26 mouse cellular contexts compared by ENCODE assay signal in the genomic region with DNA sequence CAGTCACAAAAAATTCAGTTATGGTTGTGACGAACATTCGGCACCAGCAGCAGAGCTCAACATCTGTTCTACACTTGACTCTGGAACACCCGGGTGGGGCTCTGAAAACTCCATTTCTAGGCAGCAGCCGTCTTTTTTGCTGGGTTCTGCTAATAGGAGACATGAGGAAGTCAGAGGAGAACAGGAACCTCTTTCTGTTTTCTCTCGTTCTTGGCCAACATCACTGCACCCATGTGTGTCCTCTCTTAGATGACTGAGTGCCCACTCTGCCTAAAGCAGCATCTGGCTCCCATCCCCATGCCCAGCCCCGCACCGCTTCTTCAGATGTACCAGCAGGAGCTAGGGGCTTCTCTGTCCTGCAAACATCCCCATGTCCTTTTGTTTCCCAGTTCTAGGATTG.
"Had no signal": no experiment of that assay in that cellular context is flagged by ENCODE, and none has a peak within 500 bp of the region (broad histone marks: within the 10 kb centered on the region; RNA-seq: fewer than 3 reads in every experiment).

No protein-coding gene starts in this region.

- H3K9ac ChIP-seq: heart, embryonic 13.5 days; heart, embryonic 15.5 days; hindbrain, embryonic 12.5 days; hindbrain, embryonic 14.5 days; intestine, embryonic 15.5 days; limb, embryonic 12.5 days; liver, embryonic 13.5 days had no signal

- H3K4me1 ChIP-seq: liver, embryonic 13.5 days had no signal

- H3K27me3 ChIP-seq: heart, embryonic 13.5 days; heart, embryonic 15.5 days; intestine, embryonic 15.5 days; limb, embryonic 12.5 days; liver, embryonic 13.5 days had no signal

- H3K36me3 ChIP-seq: heart, embryonic 13.5 days; heart, embryonic 15.5 days; hindbrain, embryonic 10.5 days; hindbrain, embryonic 12.5 days; intestine, embryonic 15.5 days; limb, embryonic 10.5 days; limb, embryonic 12.5 days; liver, embryonic 13.5 days had no signal

- ATAC-seq: hindbrain, embryonic 16.5 days; inflammation-experienced regulatory T-cells, adult 6 months; intestine, embryonic 15.5 days; intestine, postnatal 0 days had no signal

- H3K27ac ChIP-seq: heart, adult 2 months; heart, embryonic 13.5 days; heart, embryonic 15.5 days; hindbrain, embryonic 10.5 days; hindbrain, embryonic 12.5 days; hindbrain, embryonic 14.5 days; intestine, embryonic 15.5 days; layer of hippocampus, adult 2 months; left cerebral cortex, adult 2 months; limb, embryonic 10.5 days; limb, embryonic 12.5 days; liver, embryonic 13.5 days had no signal

- H3K9me3 ChIP-seq: heart, embryonic 13.5 days; heart, embryonic 15.5 days; hindbrain, embryonic 12.5 days; intestine, embryonic 15.5 days; limb, embryonic 10.5 days; limb, embryonic 12.5 days; liver, embryonic 13.5 days had no signal

- DNase-seq: gastrocnemius, postnatal 14 days; heart, adult 2 months; heart, postnatal 14 days; heart, postnatal 4 days; kidney, adult 18-20 months; kidney, adult 8-10 months; kidney, postnatal 10 days; kidney, postnatal 25 days; kidney, postnatal 4 days; liver; liver, embryonic 13.5 days had no signal

- H3K4me2 ChIP-seq: heart, embryonic 11.5 days; heart, embryonic 13.5 days; heart, embryonic 15.5 days; hindbrain, embryonic 12.5 days; hindbrain, embryonic 14.5 days; intestine, embryonic 15.5 days; limb, embryonic 12.5 days; liver, embryonic 11.5 days; liver, embryonic 13.5 days had no signal

- H3K4me3 ChIP-seq: heart, adult 2 months; heart, embryonic 13.5 days; heart, embryonic 15.5 days; hindbrain, embryonic 10.5 days; hindbrain, embryonic 12.5 days; intestine, embryonic 15.5 days; layer of hippocampus, adult 2 months; left cerebral cortex, adult 2 months; limb, embryonic 10.5 days; limb, embryonic 12.5 days; liver, embryonic 13.5 days had no signal
